Mouse (Mus musculus) forebrain, postnatal 0 days (tissue): Measurements from ENCODE around the gene Fam234a. TPM values are rescaled to one million over a fixed set of nuclear protein-coding genes. Genes with fewer than 3 reads are reported as not detected.

Source experiments
- ATAC-seq: fragments of 200-750 bp; cut with Nextera tagmentation; 2 replicates; pipeline ENCODE4 v1.8.0; 2017; ENCODE audit warnings: mild to moderate bottlenecking, moderate library complexity
- DNase-seq: peaks from one replicate; pipeline ENCODE4 v3.0.0-alpha.2; 2015
- H3K27ac ChIP-seq: fragments of 300-500 bp; sonication (generic); 2 replicates; pipeline ENCODE4 v1.5.1; 2014; ENCODE audit warnings: low read depth, mild to moderate bottlenecking, antibody characterized with exemption, low read length, moderate library complexity, mixed read lengths
- H3K27me3 ChIP-seq: fragments of 300-500 bp; sonication (generic); 2 replicates; pipeline ENCODE4 v1.6.1; 2014; ENCODE audit warnings: mild to moderate bottlenecking, low read length, mixed read lengths; ENCODE audit not compliant: insufficient read depth
- H3K36me3 ChIP-seq: fragments of 300-500 bp; sonication (generic); 2 replicates; pipeline ENCODE4 v1.6.1; 2014; ENCODE audit warnings: mild to moderate bottlenecking, moderate library complexity; ENCODE audit not compliant: insufficient read depth
- H3K4me1 ChIP-seq: fragments of 300-500 bp; sonication (generic); 2 replicates; pipeline ENCODE4 v1.6.1; 2014; ENCODE audit warnings: antibody characterized with exemption; ENCODE audit not compliant: insufficient read depth
- H3K4me2 ChIP-seq: fragments of 300-500 bp; sonication (generic); 2 replicates; pipeline ENCODE4 v1.6.1; 2014; ENCODE audit warnings: low read depth, mild to moderate bottlenecking, moderate library complexity
- H3K4me3 ChIP-seq: fragments of 300-500 bp; sonication (generic); 2 replicates; pipeline ENCODE4 v1.5.1; 2014; ENCODE audit warnings: low read depth, low read length, mixed read lengths
- H3K9ac ChIP-seq: fragments of 300-500 bp; sonication (generic); 2 replicates; pipeline ENCODE4 v1.6.1; 2014; ENCODE audit warnings: mild to moderate bottlenecking
- H3K9me3 ChIP-seq: fragments of 300-500 bp; sonication (generic); 2 replicates; pipeline ENCODE4 v1.6.1; 2016; ENCODE audit warnings: low read length
- CTCF ChIP-seq: sonication (generic); IDR thresholded peaks from 2 replicates; pipeline ENCODE4 v1.5.1; 2016; ENCODE audit warnings: antibody characterized with exemption, control low read depth, low read depth
- WGBS: fragments of 180-500 bp; shearing (Covaris S2); extraction: QIAGEN DNeasy Blood & Tissue Kit; methylation state at CpG from one replicate; pipeline ENCODE4 v1.1.7; 2014; 5-methylcytosine and 5-hydroxymethylcytosine counted together
- polyA plus RNA-seq: library from polyadenylated mRNA; unstranded; fragments of >200 nt; fragmentation: Nextera tagmentation; extraction: Ambion mirVana; gene quantifications from 2 replicates; pipeline ENCODE4 v1.2.1, GENCODE M21; 2015
- total RNA-seq: library from RNA; depleted of rRNA; stranded (reverse); fragments of >200 nt; gene quantifications from 2 replicates; pipeline ENCODE4 v1.2.3, GENCODE M21; 2014

Gene Fam234a
- total and polyA plus RNA-seq, 2 experiments from 2014 or later: 20.1 to 28.9 TPM

DNA sequence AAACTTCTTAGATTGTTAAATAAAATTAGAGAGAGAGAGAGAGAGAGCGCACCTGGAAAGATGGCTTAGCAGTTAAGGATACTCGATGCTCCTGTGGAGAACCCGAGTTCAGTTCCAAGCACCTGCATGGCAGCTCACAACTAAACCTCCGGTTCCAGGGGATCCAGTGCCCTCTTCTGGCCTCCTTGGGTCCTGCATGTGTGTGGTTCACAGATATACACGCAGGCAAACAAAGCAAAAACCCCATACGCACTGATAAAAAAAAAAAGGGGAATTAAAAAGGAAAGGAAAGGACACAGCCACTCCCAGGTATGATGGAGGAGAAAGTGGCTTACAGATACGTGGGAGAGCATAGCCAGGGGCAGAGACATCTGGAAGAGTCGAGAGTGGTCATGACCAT, 11.2 kb downstream of the Fam234a start:
- no peak overlapping the region for H3K4me3 ChIP-seq
- no peaks in the 10 kb centered on the region for H3K9me3 ChIP-seq
- TF ChIP-seq CTCF: no peak
- ATAC-seq (no peak), DNase-seq (no peak)
- no peaks in the 10 kb centered on the region for H3K27me3 ChIP-seq
- H3K4me2 ChIP-seq: no peak overlapping the region
- WGBS: 73% methylated on average over 8 of the region's 8 CpGs
- H3K4me1 ChIP-seq: no peaks in the 10 kb centered on the region
- H3K36me3 ChIP-seq: no peaks in the 10 kb centered on the region
- no peak overlapping the region for H3K9ac ChIP-seq
- H3K27ac ChIP-seq: no peak overlapping the region

DNA sequence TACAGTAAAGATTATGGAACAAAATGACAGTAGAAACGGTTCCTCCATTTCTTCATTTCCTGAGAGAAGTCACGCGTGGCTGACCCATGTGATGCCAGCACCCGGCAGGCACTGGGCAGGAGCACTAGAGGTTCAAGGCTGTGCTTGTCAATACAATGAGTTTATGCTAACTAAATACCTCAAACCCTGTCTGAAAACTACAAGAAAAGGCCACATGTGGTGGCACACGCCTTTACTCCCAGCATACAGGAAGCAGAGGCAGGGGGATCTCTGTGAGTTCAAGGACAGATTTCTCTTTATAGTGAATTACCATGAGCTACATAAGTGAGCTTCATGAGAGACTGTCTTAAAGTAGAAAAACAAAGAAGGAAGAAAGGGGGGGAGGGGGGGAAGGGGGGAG, 12.9 kb downstream of the Fam234a start:
- Histone ChIP-seq H3K9me3 (no peaks in the 10 kb centered on the region), H3K4me1 (no peaks in the 10 kb centered on the region), H3K36me3 (no peaks in the 10 kb centered on the region), H3K27me3 (no peaks in the 10 kb centered on the region), H3K27ac (no peak overlapping the region), H3K9ac (no peak overlapping the region), H3K4me3 (no peak overlapping the region), H3K4me2 (no peak overlapping the region)
- 89% methylated on average over 5 of the region's 5 CpGs for WGBS
- TF ChIP-seq CTCF: no peak
- DNase-seq: no peak
- ATAC-seq: no peak

DNA sequence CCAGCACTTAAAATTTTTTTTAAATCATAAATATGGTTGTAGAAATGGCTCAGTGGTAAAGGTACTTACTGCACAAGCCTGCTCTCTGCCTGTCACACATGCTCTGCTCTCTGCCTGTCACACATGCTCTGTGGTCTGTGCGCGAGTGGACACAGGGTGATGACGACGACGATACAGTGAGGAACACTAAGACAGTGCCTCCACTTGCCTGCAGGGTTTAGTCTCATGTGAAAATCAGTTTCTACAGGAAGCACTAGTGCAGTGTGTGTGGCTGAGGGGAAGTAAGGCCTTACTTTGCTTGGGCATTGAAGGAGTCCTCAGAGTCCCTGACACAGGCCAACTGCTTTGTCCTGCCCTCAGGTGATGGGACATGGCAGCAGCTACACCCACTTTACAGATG, 14.3 kb downstream of the Fam234a start:
- H3K4me3 ChIP-seq: no peak overlapping the region
- no peaks in the 10 kb centered on the region for H3K36me3 ChIP-seq
- ATAC-seq: no peak
- no peaks in the 10 kb centered on the region for H3K9me3 ChIP-seq
- no peaks in the 10 kb centered on the region for H3K4me1 ChIP-seq
- no peak overlapping the region for H3K4me2 ChIP-seq
- no peak overlapping the region for H3K9ac ChIP-seq
- WGBS: 95% methylated on average over 5 of the region's 5 CpGs
- no peak overlapping the region for H3K27ac ChIP-seq
- no peak for DNase-seq
- TF ChIP-seq CTCF: no peak
- H3K27me3 ChIP-seq: no peaks in the 10 kb centered on the region

DNA sequence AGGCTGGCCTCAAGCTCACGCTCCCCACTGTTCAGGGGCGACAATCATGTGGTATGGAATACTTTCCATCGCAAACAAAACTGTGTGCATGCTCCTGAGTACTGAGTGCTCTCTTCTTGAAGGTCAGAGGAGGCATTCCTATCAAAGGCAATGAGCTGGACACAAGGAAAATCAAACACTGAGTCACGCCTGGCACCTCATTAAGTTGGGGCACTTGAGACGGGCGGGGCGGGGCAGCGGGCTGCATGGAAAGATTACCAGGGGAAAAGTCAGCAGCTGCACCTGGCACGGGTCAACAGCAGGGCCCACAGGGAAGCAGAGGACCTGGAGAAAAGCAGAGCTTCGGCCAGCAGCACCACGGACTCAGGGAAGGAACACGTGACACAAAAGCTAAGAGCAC, 18.9 kb downstream of the Fam234a start:
- no peak overlapping the region for H3K4me2 ChIP-seq
- H3K4me1 ChIP-seq: no peaks in the 10 kb centered on the region
- no peaks in the 10 kb centered on the region for H3K36me3 ChIP-seq
- H3K4me3 ChIP-seq: no peak overlapping the region
- TF ChIP-seq CTCF: no peak
- H3K27me3 ChIP-seq: no peaks in the 10 kb centered on the region
- DNase-seq (no peak), ATAC-seq (no peak)
- WGBS: 86% methylated on average over 12 of the region's 12 CpGs
- H3K9ac ChIP-seq: no peak overlapping the region
- H3K27ac ChIP-seq: no peak overlapping the region
- H3K9me3 ChIP-seq: no peaks in the 10 kb centered on the region

DNA sequence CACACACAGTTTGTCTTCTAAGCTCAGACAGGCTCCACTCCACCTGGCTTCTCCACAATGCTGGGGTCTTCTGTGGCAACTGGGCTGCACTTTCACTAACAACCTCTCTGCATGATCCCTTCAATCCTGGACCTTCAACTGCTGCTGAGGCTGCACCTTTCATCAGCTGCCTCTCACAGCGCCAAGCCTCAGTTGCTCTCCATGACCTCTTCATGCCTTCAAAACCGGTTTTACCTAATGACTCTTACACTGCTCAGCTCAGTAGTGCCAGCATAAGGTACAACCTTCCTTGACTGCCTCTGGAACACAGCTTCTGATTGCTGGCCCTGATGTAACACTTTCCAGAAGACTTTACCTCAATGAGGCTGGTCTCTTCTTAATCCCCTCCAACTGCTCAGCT, 22.5 kb downstream of the Fam234a start:
- Histone ChIP-seq H3K27me3 (no peaks in the 10 kb centered on the region), H3K36me3 (peaks cover 14% of the 10 kb centered on the region), H3K9ac (no peak overlapping the region), H3K4me1 (no peaks in the 10 kb centered on the region), H3K4me2 (no peak overlapping the region), H3K9me3 (no peaks in the 10 kb centered on the region), H3K27ac (no peak overlapping the region), H3K4me3 (no peak overlapping the region)
- DNase-seq: no peak
- ATAC-seq: no peak
- 79% methylated on average over 2 of the region's 2 CpGs for WGBS
- no peak for TF ChIP-seq CTCF

DNA sequence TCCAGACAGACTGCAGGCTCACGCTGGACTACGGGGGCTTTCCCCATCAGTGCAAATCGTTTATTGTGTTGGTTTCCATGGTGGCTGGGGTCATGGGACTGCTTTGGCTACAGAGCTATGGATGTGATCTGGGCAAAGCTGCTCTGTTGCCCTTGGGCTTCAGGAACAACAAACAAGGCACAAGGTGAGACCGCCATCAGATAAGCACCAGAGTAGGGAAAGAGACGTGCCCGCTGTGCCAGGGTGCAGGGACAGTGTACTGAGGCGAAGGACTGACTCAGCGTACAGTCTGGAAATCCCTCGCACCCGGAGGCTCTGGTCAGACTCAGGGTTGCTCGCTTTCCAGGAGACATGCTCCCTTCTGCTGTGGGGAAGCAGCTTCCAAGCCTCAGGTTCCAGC, 31.4 kb downstream of the Fam234a start:
- Histone ChIP-seq H3K36me3 (peaks cover 12% of the 10 kb centered on the region), H3K4me2 (no peak overlapping the region), H3K9me3 (no peaks in the 10 kb centered on the region), H3K27me3 (no peaks in the 10 kb centered on the region), H3K4me1 (no peaks in the 10 kb centered on the region), H3K27ac (no peak overlapping the region), H3K9ac (no peak overlapping the region), H3K4me3 (no peak overlapping the region)
- ATAC-seq: no peak
- DNase-seq: no peak
- no peak for TF ChIP-seq CTCF
- WGBS: 87% methylated on average over 11 of the region's 11 CpGs

DNA sequence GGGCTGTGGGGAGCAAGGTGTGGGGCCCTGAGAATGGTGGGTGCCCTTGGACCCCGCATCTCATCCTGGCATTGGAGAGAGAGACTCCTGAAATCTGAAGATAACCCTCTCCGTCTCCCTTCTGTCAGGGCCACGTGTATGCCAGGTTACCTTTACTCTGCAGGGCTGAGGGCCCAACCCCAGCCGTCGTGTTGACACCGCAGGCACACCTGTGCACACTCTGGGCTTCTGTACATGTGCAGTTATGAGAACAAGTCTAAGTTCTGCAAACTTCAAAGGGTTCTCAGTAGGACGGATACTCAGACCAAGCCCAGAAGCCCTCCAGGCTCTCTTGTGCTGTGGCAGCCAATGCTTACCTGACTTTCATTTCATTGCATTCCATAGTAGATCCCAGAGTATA, 31.8 kb downstream of the Fam234a start:
- WGBS: 87% methylated on average over 7 of the region's 7 CpGs
- peaks cover 7% of the 10 kb centered on the region for H3K36me3 ChIP-seq
- H3K4me1 ChIP-seq: no peaks in the 10 kb centered on the region
- H3K27me3 ChIP-seq: no peaks in the 10 kb centered on the region
- no peaks in the 10 kb centered on the region for H3K9me3 ChIP-seq
- no peak overlapping the region for H3K9ac ChIP-seq
- ATAC-seq: no peak
- H3K27ac ChIP-seq: no peak overlapping the region
- DNase-seq: no peak
- TF ChIP-seq CTCF: no peak
- no peak overlapping the region for H3K4me2 ChIP-seq
- H3K4me3 ChIP-seq: no peak overlapping the region

DNA sequence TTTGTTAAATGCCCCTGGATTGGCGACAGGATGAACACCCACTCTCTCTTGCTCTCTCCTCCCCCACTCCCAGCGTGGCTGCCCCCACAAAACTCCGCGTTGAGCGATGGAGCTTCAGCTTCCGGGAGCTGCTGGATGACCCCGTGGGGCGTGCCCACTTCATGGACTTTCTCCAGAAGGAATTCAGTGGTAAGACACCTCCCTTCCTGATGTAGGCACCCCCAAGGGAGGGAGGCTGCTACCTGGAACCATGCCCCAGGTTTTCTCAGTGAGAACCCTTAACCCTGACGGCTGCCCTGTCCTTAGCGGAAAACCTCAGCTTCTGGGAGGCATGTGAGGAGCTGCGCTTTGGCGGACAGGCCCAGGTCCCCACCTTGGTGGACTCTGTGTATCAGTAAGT, 36.4 kb downstream of the Fam234a start, which contains the start of gene Arhgdig:
TSS of gene Arhgdig (minus strand) at position 101 of the 400 bp plus-strand sequence.
- Histone ChIP-seq H3K9ac (no peak within 1 kb of the TSS), H3K27ac (no peak within 1 kb of the TSS), H3K9me3 (no peaks in the 10 kb centered on the region), H3K4me1 (peaks cover 3% of the 10 kb centered on the region), H3K4me2 (no peak within 1 kb of the TSS), H3K36me3 (peaks cover 2% of the 10 kb centered on the region; the same call in 1 of the 2 replicates), H3K4me3 (no peak within 1 kb of the TSS), H3K27me3 (peaks cover 5% of the 10 kb centered on the region)
- WGBS: 90% methylated on average over 12 of the region's 12 CpGs
- no peak for TF ChIP-seq CTCF
- ATAC-seq: no peak
- DNase-seq: no peak
